Mouse (Mus musculus) forebrain, embryonic 14.5 days (tissue): ENCODE results near the gene Prr23a3. TPM values are rescaled to one million over a fixed set of nuclear protein-coding genes. Genes with fewer than 3 reads are reported as not detected.

Source experiments
- ATAC-seq: fragments of 200-750 bp; cut with Nextera tagmentation; 2 replicates; pipeline ENCODE4 v1.8.0; 2017; ENCODE audit warnings: mild to moderate bottlenecking, moderate library complexity
- DNase-seq: peaks from one replicate; pipeline ENCODE4 v3.0.0-alpha.2; 2015; ENCODE audit warnings: low spot score
- H3K27ac ChIP-seq: fragments of 300-500 bp; sonication (generic); 2 replicates; pipeline ENCODE4 v1.5.1; 2014; ENCODE audit warnings: low read depth, mild to moderate bottlenecking, control low read depth, low read length, moderate library complexity
- H3K27me3 ChIP-seq: fragments of 300-500 bp; sonication (generic); replicated peaks from 2 replicates; pipeline ENCODE4 v1.6.1; 2014; ENCODE audit warnings: low read length, control low read depth, mixed read lengths; ENCODE audit not compliant: control insufficient read depth, insufficient read depth
- H3K36me3 ChIP-seq: fragments of 300-500 bp; sonication (generic); 2 replicates; pipeline ENCODE4 v1.6.1; 2014; ENCODE audit warnings: low read length, control low read depth; ENCODE audit not compliant: control insufficient read depth, insufficient read depth
- H3K4me1 ChIP-seq: fragments of 300-500 bp; sonication (generic); 2 replicates; pipeline ENCODE4 v1.6.1; 2014; ENCODE audit warnings: antibody characterized with exemption, low read length, control low read depth; ENCODE audit not compliant: control insufficient read depth, insufficient read depth
- H3K4me2 ChIP-seq: fragments of 300-500 bp; sonication (generic); 2 replicates; pipeline ENCODE4 v1.6.1; 2014; ENCODE audit warnings: mild to moderate bottlenecking, control low read depth, low read length
- H3K4me3 ChIP-seq: fragments of 300-500 bp; sonication (generic); 2 replicates; pipeline ENCODE4 v1.5.1; 2014; ENCODE audit warnings: low read depth, low read length, control low read depth
- H3K9ac ChIP-seq: fragments of 300-500 bp; sonication (generic); 2 replicates; pipeline ENCODE4 v1.6.1; 2014; ENCODE audit warnings: mild to moderate bottlenecking, low read length, control low read depth, moderate library complexity
- H3K9me3 ChIP-seq: fragments of 300-500 bp; sonication (generic); replicated peaks from 2 replicates; pipeline ENCODE4 v1.6.1; 2016; ENCODE audit warnings: low read length, control low read depth, mixed read lengths; ENCODE audit not compliant: control insufficient read depth
- WGBS: fragments of 180-500 bp; shearing (Covaris S2); extraction: QIAGEN DNeasy Blood & Tissue Kit; methylation state at CpG from one replicate; pipeline ENCODE4 v1.1.7; 2014; 5-methylcytosine and 5-hydroxymethylcytosine counted together
- polyA plus RNA-seq: library from polyadenylated mRNA; unstranded; fragments of >200 nt; fragmentation: Nextera tagmentation; extraction: Ambion mirVana; gene quantifications from 2 replicates; pipeline ENCODE4 v1.2.1, GENCODE M21; 2014

Prr23a3 gene
- polyA plus RNA-seq: not detected in 2 replicates

DNA sequence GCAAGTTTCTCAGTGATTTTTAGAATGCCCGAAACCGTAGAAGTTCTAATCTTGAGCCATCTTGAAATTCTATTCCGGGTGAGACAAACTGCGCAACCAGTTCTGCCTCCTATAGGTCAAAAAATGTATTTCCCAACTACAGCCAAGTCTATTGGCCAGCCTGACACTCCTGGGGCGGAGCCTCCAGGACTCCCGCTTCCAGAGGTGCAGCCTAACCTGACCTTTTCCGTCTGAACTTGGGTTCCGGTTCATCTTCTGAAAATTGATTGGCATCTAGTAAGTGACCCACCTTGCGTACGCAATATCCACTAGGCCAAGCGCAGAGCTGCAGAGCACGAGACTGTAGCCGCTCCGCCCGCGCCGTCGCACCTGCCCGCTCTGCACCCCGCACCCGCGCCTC is at the start of gene Prr23a3:
Prr23a3 (plus strand) TSS at position 197 of the 400 bp plus-strand sequence.
- H3K36me3 ChIP-seq: no peaks in the 10 kb centered on the region
- H3K4me1 ChIP-seq: no peaks in the 10 kb centered on the region
- no peak within 1 kb of the TSS for H3K4me3 ChIP-seq
- H3K4me2 ChIP-seq: no peak within 1 kb of the TSS
- ATAC-seq (no peak), DNase-seq (no peak)
- H3K9ac ChIP-seq: no peak within 1 kb of the TSS
- no peaks in the 10 kb centered on the region for H3K9me3 ChIP-seq
- 56% methylated on average over 22 of the region's 22 CpGs for WGBS
- H3K27ac ChIP-seq: no peak within 1 kb of the TSS
- H3K27me3 ChIP-seq: no peaks in the 10 kb centered on the region

DNA sequence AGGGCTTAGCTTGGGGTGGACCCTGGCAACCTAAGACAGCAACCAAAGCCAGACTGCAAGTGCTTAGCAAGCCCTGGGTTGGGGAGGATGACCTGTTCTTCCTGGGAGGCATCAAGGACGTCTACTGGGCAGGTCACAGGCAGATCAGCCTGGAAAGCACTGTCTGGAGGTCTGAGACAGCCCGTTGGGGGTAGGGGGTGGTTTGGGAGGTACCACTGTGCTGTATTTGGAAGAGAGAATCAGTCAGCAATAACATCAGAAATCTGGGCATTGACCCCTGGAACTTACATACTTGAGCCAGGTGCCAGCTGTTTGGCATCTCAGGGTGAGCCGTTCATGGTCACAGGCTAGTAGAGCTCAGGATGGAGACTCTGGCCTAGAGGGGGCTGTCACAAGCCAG is 48.5 kb upstream of the Prr23a3 start:
- WGBS: 84% methylated on average over 3 of the region's 3 CpGs
- H3K4me1 ChIP-seq: no peaks in the 10 kb centered on the region
- no peak overlapping the region for H3K4me3 ChIP-seq
- H3K9me3 ChIP-seq: no peaks in the 10 kb centered on the region
- H3K27ac ChIP-seq: no peak overlapping the region
- DNase-seq (no peak), ATAC-seq (no peak)
- H3K9ac ChIP-seq: no peak overlapping the region
- no peak overlapping the region for H3K4me2 ChIP-seq
- no peaks in the 10 kb centered on the region for H3K36me3 ChIP-seq
- no peaks in the 10 kb centered on the region for H3K27me3 ChIP-seq

GRCm38 (mm10) chr9:98817592-98817991 is 47.0 kb upstream of the Prr23a3 start:
- H3K9me3 ChIP-seq: no peaks in the 10 kb centered on the region
- no peak for ATAC-seq
- WGBS: 90% methylated on average over 7 of the region's 7 CpGs

DNA sequence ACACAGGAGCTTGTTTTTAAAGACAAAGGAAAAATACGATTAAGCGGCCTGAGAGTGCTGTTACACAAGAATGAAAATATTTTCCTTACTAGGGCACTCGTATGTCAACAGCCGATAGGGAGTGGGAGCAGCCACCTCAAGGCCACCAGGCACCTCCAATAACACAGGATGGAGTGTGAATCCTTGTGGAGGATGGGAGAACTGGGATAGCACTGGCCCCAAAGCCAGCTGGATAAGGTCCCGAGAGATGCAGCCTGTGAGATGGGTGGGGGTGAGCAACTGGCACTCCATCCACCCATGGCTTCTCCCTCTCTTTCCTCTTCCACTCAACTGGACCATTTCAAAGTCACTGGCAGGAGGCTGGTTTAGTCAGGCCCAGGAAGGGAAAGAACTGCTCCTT is 45.6 kb upstream of the Prr23a3 start:
- Histone ChIP-seq H3K9ac (no peak overlapping the region), H3K27me3 (no peaks in the 10 kb centered on the region), H3K4me3 (no peak overlapping the region), H3K4me1 (no peaks in the 10 kb centered on the region), H3K9me3 (no peaks in the 10 kb centered on the region), H3K36me3 (no peaks in the 10 kb centered on the region), H3K4me2 (no peak overlapping the region), H3K27ac (no peak overlapping the region)
- DNase-seq: no peak
- no peak for ATAC-seq
- 84% methylated on average over 5 of the region's 5 CpGs for WGBS

More at GRCm38 (mm10) chr9:98817592-98817991, 47.0 kb upstream of the Prr23a3 start:
- Histone ChIP-seq H3K36me3 (no peaks in the 10 kb centered on the region), H3K4me1 (no peaks in the 10 kb centered on the region), H3K27ac (no peak overlapping the region), H3K27me3 (no peaks in the 10 kb centered on the region), H3K4me3 (no peak overlapping the region), H3K4me2 (no peak overlapping the region), H3K9ac (no peak overlapping the region)
- no peak for DNase-seq

- no peak for ATAC-seq
- 78% methylated on average over 2 of the region's 2 CpGs for WGBS
- H3K4me1 ChIP-seq: no peaks in the 10 kb centered on the region
- no peak overlapping the region for H3K4me2 ChIP-seq
- no peak overlapping the region for H3K9ac ChIP-seq
- no peaks in the 10 kb centered on the region for H3K9me3 ChIP-seq
- no peak overlapping the region for H3K27ac ChIP-seq
- H3K27me3 ChIP-seq: no peaks in the 10 kb centered on the region
- no peak overlapping the region for H3K4me3 ChIP-seq
- H3K36me3 ChIP-seq: no peaks in the 10 kb centered on the region
- DNase-seq: no peak
These were observed 45.1 kb upstream of the Prr23a3 start for GRCm38 (mm10) chr9:98819481-98819880.

GRCm38 (mm10) chr9:98820461-98820860 is 44.1 kb upstream of the Prr23a3 start:
- no peak for ATAC-seq
- no peak overlapping the region for H3K4me2 ChIP-seq
- no peak overlapping the region for H3K4me3 ChIP-seq
- DNase-seq: no peak
- no peaks in the 10 kb centered on the region for H3K27me3 ChIP-seq
- 85% methylated on average over 4 of the region's 4 CpGs for WGBS
- H3K4me1 ChIP-seq: no peaks in the 10 kb centered on the region
- no peak overlapping the region for H3K27ac ChIP-seq
- H3K36me3 ChIP-seq: no peaks in the 10 kb centered on the region
- no peak overlapping the region for H3K9ac ChIP-seq
- no peaks in the 10 kb centered on the region for H3K9me3 ChIP-seq

DNA sequence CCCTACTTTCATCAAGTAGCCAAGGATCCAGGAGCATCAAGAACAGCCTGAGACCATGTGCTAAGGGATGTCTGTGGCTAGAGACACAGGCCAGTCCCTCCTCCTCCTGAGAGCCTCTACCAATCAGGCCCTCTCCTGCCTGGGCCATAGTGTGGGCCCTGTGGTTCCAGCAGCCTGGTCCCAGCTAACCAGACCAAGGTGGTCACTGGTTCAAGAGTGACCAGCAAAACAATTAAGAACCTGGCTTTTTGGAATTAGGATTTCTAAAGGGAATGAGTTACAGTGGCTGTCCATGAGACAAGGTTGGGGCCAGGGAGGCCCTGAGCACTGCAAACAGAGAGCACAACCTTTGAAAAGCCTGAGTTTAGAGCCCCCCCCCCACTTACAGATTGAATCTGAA is 43.5 kb upstream of the Prr23a3 start:
- no peak for ATAC-seq

DNA sequence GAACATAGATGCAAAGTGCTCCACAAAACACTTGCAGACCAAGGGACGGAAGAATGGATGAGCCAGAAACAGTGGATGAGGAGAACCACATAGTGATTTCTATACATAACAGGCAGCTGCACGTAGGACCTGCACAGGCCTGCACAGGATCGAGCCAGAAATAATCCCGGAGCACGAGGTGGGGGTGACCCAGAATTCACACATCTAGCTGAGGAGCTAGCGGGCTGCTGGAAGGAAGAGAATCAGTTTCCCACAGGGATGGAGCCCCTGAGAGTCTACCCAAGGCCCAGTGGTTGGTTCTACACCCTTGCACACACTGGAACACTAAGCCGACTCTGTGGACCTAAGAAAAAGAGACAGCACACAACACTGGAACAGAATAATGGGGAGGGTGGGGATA is 40.8 kb upstream of the Prr23a3 start:
- DNase-seq (no peak), ATAC-seq (no peak)
- Histone ChIP-seq H3K36me3 (no peaks in the 10 kb centered on the region), H3K27ac (no peak overlapping the region), H3K9ac (no peak overlapping the region), H3K27me3 (no peaks in the 10 kb centered on the region), H3K4me3 (no peak overlapping the region), H3K9me3 (no peaks in the 10 kb centered on the region), H3K4me2 (no peak overlapping the region), H3K4me1 (no peaks in the 10 kb centered on the region)
- 91% methylated on average over 7 of the region's 7 CpGs for WGBS

More for the DNA sequence above, 43.5 kb upstream of the Prr23a3 start:
- H3K9ac ChIP-seq: no peak overlapping the region
- H3K4me1 ChIP-seq: no peaks in the 10 kb centered on the region
- no peak overlapping the region for H3K27ac ChIP-seq
- no peak overlapping the region for H3K4me3 ChIP-seq
- H3K9me3 ChIP-seq: no peaks in the 10 kb centered on the region
- H3K4me2 ChIP-seq: no peak overlapping the region
- DNase-seq: no peak
- H3K36me3 ChIP-seq: no peaks in the 10 kb centered on the region
- H3K27me3 ChIP-seq: no peaks in the 10 kb centered on the region

- no peaks in the 10 kb centered on the region for H3K9me3 ChIP-seq
- no peaks in the 10 kb centered on the region for H3K4me1 ChIP-seq
- DNase-seq (no peak), ATAC-seq (no peak)
- 71% methylated on average over 5 of the region's 5 CpGs for WGBS
- no peaks in the 10 kb centered on the region for H3K36me3 ChIP-seq
- no peak overlapping the region for H3K4me2 ChIP-seq
- H3K27ac ChIP-seq: no peak overlapping the region
- no peak overlapping the region for H3K4me3 ChIP-seq
- no peaks in the 10 kb centered on the region for H3K27me3 ChIP-seq
- no peak overlapping the region for H3K9ac ChIP-seq
These were observed 35.1 kb upstream of the Prr23a3 start for GRCm38 (mm10) chr9:98829508-98829907.
